Mouse (Mus musculus): ENCODE results near the gene Slc35f5.

The Slc35f5 gene

GRCm38 (mm10) chr1:125574219-125574618 lies 13.8 kb downstream of the Slc35f5 start:
- DNase-seq (ENCODE audit: extremely low spot score): peak; percentile 6

GRCm38 (mm10) chr1:125575458-125576114 lies 15.2 kb downstream of the Slc35f5 start:
- DNase-seq (ENCODE audit: extremely low spot score): no peak

DNA sequence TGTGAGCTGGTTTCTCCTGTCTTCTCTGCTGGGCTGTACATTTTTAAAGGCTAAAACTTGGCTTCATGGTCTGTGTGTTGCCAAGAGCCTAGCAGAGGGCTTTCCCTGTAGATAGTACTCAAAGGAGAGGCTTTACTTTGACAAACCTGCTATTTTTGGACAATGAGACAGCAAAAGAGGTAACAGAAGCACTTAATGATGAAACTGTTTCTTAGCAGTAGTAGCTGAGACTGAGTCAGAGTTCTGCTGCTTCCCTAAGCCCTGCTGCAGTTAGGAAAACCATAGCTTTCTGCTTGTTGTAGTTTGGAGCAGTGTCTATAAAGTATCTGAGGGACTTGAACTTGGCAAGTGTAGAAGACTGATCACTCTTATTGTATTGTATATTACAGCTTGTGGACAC lies 16.6 kb downstream of the Slc35f5 start:
- no peak for DNase-seq (ENCODE audit: extremely low spot score)

- DNase-seq (ENCODE audit: extremely low spot score): no peak
Observed at GRCm38 (mm10) chr1:125578091-125578490, 17.7 kb downstream of the Slc35f5 start.

DNA sequence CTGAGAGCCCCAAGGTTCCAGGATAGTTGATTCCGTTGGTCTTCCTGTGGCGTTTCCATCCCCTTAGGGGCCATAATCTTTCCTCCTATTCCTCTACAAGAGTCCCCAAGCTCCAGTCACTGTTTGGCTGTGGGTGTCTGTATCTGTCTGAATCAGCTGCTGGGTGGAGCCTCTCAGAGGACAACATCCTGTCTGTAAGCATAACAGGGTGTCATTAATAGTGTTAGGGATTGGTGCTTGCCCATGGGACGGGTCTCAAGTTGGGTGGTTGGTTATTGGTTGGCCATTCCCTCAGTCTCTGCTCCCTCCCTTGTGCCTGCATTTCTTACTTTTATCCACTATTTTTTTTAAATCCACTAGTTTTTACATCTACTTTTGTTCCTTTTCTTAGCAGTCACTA lies 20.7 kb downstream of the Slc35f5 start:
- no peak for DNase-seq (ENCODE audit: extremely low spot score)

GRCm38 (mm10) chr1:125603620-125604019 lies 43.2 kb downstream of the Slc35f5 start:
- no peak for DNase-seq (ENCODE audit: extremely low spot score)

- DNase-seq (ENCODE audit: extremely low spot score): peak; percentile 82
Observed at GRCm38 (mm10) chr1:125607087-125607803, 46.9 kb downstream of the Slc35f5 start.

- no peak for DNase-seq (ENCODE audit: extremely low spot score)
Observed at GRCm38 (mm10) chr1:125624376-125625076, 64.1 kb downstream of the Slc35f5 start.

DNA sequence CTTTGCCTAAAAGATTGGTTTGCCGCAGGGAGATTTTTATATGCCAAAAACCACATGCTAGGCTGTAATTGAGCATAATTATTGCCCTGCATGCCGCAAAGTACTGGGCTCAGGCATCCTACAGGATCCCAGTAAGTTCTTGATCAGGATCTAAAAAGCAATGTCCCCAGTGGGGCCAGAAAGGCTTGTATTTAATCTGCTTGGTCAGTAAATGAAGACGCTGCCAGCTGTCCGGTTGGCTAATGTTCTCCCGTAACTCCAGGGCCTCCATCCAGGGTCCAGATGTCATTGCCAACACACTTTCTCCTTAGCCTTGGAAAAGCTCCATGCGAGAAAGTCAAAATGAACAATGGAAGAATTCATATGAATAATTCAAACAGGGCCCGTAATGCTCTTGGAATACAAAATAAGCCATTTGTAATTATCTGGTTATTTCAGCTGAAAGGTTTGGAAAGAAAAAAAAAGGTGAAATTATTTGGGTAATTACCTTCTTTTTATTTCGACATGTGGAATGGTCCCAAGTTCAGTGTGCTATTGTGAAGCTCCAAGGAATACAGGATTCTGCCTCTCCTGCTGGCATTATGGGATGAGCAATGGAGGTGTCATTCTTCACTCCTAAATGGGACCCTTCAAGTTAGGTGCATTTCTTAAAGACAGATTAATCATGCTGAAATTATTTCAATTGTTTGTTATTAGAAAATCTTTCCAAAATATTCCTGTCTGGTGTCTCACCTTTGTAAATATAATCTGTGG lies 79.3 kb downstream of the Slc35f5 start:
- DNase-seq (ENCODE audit: extremely low spot score): no peak

DNA sequence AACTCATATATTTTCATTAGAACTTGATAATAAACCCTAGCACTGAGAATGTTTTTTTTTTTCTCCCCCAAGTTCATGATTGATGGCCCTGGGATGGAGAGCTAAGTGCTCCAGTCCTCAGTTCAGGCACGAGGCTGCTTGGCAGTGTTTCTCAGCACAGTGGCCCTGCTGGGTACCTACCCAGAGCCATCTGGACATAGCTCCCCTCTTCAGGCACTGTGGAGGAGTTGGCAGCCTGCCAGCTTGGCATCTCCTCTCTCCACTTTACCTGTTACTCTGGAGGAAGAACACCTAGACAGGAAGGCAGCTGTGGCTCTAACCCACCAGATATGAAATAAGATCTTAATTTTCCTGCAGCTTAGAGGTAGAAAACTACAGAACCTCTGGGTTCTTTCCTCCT lies 83.2 kb downstream of the Slc35f5 start:
- DNase-seq (ENCODE audit: extremely low spot score): no peak

Measured in embryo, embryonic 9.5 days (tissue).